Mouse (Mus musculus): ENCODE measurements around the gene Zbtb38.

- TF ChIP-seq CTCF (IDR thresholded peaks at IDR 0.05; ENCODE audit: extremely low read depth, insufficient read depth, insufficient read length, insufficient replicate concordance) (no peak), POLR2A (IDR thresholded peaks at IDR 0.05; ENCODE audit: low read depth, low read length) (no peak)
Measured at GRCm38 (mm10) chr9:96741365-96742085, 11.1 kb downstream of the Zbtb38 start.

Data from spleen, adult 2 months (tissue).